Mouse (Mus musculus): ENCODE measurements at regions not wholly inside any gene's neighbourhood (a gene's known extent, or its start where the extent isn't known, plus 50 kb on each side); places are given as distances from the start of the nearest gene placed in this dataset.

DNA sequence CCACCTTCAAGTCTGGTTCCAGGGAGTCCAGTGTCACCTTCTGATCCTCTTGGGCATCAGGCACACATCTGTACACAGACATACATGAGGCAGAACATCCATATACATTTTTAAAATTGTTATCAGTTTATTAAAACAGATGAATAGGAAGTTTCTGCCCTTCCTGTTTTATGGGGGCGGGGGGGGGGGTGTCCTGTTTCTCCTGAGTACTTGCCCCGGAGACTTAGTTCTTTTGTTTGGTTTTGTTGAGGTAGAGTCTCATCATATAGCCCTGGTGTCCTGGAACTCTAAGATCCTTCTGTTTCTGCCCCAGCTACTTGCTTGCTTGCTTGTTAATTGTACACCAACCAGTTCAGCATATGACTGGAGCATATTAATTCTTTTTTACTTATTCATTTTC is 85.0 kb upstream of the Xpo1 start:
- no peak for DNase-seq (ENCODE audit: low read depth)

DNA sequence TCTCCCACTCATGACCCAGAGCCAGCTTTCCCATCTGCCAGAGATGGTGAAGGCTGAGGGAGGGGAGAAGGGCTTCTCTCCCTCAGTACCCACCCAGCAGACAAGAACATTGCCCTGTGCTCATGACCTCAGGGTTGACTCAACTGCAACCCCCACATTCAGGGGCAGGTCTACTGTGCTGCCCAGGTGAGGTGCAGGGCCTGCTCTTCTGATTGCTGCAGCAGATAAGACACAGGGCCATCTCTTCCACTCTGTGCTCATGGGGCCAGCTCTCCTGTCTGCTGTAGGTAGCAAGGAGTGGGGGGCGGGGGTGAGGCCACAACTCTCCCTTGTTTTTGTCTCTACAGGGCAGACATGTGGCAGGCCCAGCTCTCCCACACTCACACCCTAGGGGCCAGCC is 84.1 kb upstream of the Xpo1 start:
- no peak for DNase-seq (ENCODE audit: low read depth)

DNA sequence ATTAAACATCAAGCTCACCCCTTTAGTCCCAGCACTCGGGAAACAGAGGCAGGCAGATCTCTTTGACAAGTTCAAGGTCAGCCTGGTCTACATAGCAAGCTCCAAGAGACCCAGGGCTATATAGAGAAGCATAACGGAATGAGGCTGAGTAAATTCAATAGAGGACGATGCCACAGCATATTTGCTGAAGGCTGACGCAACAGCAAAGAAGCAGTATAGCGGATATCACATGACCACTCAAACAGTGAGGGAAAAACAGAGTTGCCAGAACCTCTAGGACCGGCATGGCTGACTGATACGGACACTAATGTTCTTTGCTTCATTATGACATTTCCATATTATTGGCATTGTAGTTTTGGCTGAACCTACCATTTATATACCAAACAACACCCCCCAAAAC is 74.2 kb upstream of the Xpo1 start:
- DNase-seq (ENCODE audit: low read depth): no peak

DNA sequence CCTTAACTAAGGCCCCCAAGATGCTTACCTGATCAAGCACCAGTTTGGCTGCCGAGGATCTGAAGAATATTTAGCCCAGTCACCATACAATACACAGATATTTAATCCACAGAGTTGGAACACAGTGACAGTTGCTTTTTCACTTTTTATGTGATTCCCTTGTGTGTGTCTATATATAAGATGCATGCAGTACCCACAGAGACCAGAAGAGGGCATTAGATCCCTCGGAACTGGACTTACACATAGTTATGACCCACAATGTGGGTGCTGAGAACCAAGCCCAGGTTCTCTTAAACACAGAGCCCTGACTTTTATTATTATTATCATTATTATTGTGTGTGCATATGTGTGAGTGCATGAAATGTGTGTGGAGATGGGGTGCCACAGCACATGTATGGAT is 70.6 kb upstream of the Xpo1 start:
- peak; percentile 8 for DNase-seq (ENCODE audit: low read depth)

DNA sequence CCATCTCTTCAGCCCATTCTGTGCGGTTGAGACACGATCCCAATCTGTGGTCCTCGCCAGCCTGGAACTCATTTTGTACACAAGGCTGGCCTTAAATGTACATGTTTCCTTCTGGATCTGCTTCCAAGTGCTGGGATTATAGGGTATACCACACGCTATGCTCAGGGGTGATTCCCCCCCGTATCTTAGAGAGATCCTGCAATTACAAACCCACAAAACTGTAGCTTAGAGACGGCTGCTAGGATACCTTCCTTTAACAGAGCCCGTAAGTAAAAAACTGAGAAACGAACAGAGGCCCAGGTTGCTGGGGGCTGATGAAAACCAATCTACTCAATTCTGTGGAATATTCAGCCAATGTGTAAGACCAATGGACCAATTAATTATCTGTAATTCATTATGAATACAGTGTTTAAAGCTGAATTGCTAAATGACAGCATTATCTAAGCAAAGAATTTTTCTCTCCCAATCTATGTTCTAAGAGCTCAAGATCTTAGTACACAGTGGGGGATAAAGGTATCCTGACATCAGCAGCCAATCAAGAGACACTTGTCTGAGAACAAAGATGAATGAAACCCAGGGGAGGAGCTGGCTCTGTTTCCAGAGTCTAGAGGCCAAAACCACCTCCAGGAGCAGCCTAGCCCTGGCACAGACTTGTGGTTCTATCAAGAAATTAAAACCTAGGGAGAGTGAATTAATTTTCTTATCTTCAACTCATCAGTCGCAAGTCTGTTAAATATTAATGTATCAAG is 54.0 kb upstream of the Xpo1 start:
- DNase-seq (ENCODE audit: low read depth): no peak

DNA sequence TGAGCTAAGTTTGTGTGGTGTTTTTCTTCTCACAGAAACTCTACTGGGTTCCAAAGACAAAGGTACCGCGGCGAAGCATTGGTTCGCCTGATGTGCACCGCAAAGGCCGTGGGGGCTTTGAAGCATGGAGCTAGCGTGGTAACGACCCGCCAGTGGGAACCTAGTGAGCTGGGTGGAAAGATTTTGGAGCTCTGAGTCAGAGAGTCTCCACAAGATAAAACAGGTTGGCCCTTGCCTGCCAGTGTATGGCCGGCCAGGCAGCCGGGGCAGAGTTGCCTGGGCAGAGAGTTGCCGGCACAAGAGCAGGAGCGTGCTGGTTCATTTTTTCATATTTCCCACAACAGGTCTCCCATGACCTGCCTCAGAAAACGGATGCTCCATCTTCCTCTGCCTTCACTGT is 52.3 kb upstream of the Xpo1 start:
- no peak for DNase-seq (ENCODE audit: low read depth)

DNA sequence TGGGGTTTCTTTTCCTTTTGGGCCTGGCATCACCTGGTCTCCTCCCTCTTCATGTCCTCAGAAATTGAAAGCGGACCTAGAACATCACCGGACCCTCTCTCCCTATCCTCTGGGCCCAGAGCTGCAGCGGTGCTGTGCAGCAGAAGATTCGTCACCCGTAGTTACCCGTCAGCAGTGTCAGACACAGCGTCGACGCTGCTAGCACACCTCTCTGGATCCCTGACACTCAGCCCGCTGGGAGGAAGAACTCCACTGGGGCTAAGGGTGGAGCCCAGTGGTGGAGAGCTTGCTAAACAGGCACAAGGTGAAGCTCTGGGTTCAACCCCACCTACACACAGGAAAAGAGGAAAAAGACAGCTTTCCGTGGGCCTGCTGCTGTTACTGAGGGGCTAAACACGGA is 51.8 kb upstream of the Xpo1 start:
- no peak for DNase-seq (ENCODE audit: low read depth)
